8 mouse cellular contexts compared by ENCODE assay signal in genomic region chr4:33248915-33249314, GRCm38 (mm10). TPM values are rescaled to one million over a fixed set of nuclear protein-coding genes. Genes with fewer than 3 reads are reported as not detected.
A peak's percentile ranks its signal among the peaks of the same experiment; 100 is the strongest.
DNase-seq lines count a peak whose midpoint lies in the region; ATAC-seq and TF ChIP-seq lines count a peak whose summit lies in the region.

No protein-coding gene starts in this region.

- H3K9ac ChIP-seq in ES-Bruce4 (ENCODE audit: low read depth, poor library complexity, severe bottlenecking), result peak overlapping the region; percentile 38; the same call in 1 of the 2 replicates
- peak overlapping the region; percentile 97 for H3K9ac ChIP-seq in forebrain, embryonic 11.5 days (ENCODE audit: low read length)
- H3K9ac ChIP-seq in neural tube, embryonic 15.5 days (replicated peaks), result peak overlapping the region; percentile 64

- H3K4me3 ChIP-seq in erythroblast, embryonic 14.5 days (replicated peaks), result peak overlapping the region; percentile 92
- H3K4me3 ChIP-seq in ES-Bruce4 (ENCODE audit: low read depth, low read length), result no peak overlapping the region
- H3K4me3 ChIP-seq in forebrain, embryonic 11.5 days (ENCODE audit: low read depth, low read length), result peak overlapping the region; percentile 97; the same call in 1 of the 2 replicates
- peak overlapping the region; percentile 92 for H3K4me3 ChIP-seq in neural tube, embryonic 15.5 days (replicated peaks)

- ATAC-seq in erythroblast, adult 5-6 weeks (replicated peaks; ENCODE audit: low FRiP score, poor library complexity, severe bottlenecking), result no peak
- no peak for ATAC-seq in forebrain, embryonic 11.5 days (replicated peaks; ENCODE audit: low FRiP score)
- no peak for ATAC-seq in neural tube, embryonic 15.5 days (ENCODE audit: low FRiP score)
- no peak for ATAC-seq in activated CD4-positive, CD25-positive, alpha-beta regulatory T cell, adult 4 months

- H3K36me3 ChIP-seq in erythroblast, embryonic 14.5 days (ENCODE audit: control insufficient read depth), result peaks cover 30% of the 10 kb centered on the region
- peaks cover 18% of the 10 kb centered on the region for H3K36me3 ChIP-seq in ES-Bruce4 (ENCODE audit: control insufficient read depth, insufficient read depth, low read length, poor library complexity, severe bottlenecking)
- H3K36me3 ChIP-seq in forebrain, embryonic 11.5 days (ENCODE audit: control insufficient read depth, insufficient read depth, low read length), result no peaks in the 10 kb centered on the region; the same call in 1 of the 2 replicates
- peaks cover 21% of the 10 kb centered on the region for H3K36me3 ChIP-seq in neural tube, embryonic 15.5 days

- TF ChIP-seq POLR2A in ES-Bruce4 (IDR thresholded peaks at IDR 0.05; ENCODE audit: insufficient read depth, low read length), result no peak

- DNase-seq in forebrain, embryonic 11.5 days (ENCODE audit: low spot score), result no peak
- DNase-seq in kidney, postnatal 14 days, result peak; percentile 64
- no peak for DNase-seq in urinary bladder, adult 2 months (ENCODE audit: low spot score)

- no peak for TF ChIP-seq CTCF in ES-Bruce4 (IDR thresholded peaks at IDR 0.05; ENCODE audit: low read depth, low read length)

- no peaks in the 10 kb centered on the region for H3K27me3 ChIP-seq in erythroblast, embryonic 14.5 days (ENCODE audit: control insufficient read depth)
- no peaks in the 10 kb centered on the region for H3K27me3 ChIP-seq in ES-Bruce4 (ENCODE audit: control insufficient read depth, insufficient read depth, low read length, poor library complexity, severe bottlenecking)
- no peaks in the 10 kb centered on the region for H3K27me3 ChIP-seq in forebrain, embryonic 11.5 days (ENCODE audit: control insufficient read depth, insufficient read depth, low read length)
- no peaks in the 10 kb centered on the region for H3K27me3 ChIP-seq in neural tube, embryonic 15.5 days (replicated peaks)

- 4% methylated on average over 4 of the region's 4 CpGs for WGBS in forebrain, embryonic 11.5 days
- under 1% methylated on average over 4 of the region's 4 CpGs for WGBS in neural tube, embryonic 15.5 days

- H3K27ac ChIP-seq in ES-Bruce4 (ENCODE audit: insufficient read depth, low read length), result peak overlapping the region; percentile 75
- H3K27ac ChIP-seq in forebrain, embryonic 11.5 days (ENCODE audit: low read depth, low read length), result peak overlapping the region; percentile 97
- peak overlapping the region; percentile 99 for H3K27ac ChIP-seq in neural tube, embryonic 15.5 days (replicated peaks)

- no peak for TF ChIP-seq EP300 in ES-Bruce4 (IDR thresholded peaks at IDR 0.05; ENCODE audit: insufficient read depth, low read depth, low read length)

- H3K4me2 ChIP-seq in forebrain, embryonic 11.5 days (ENCODE audit: low read depth, low read length, severe bottlenecking), result peak overlapping the region; percentile 37
- H3K4me2 ChIP-seq in neural tube, embryonic 15.5 days, result peak overlapping the region; percentile 65

- H3K4me1 ChIP-seq in erythroblast, embryonic 14.5 days (ENCODE audit: control insufficient read depth), result peaks cover 25% of the 10 kb centered on the region
- H3K4me1 ChIP-seq in ES-Bruce4 (ENCODE audit: control insufficient read depth, insufficient read depth, low read length), result peaks cover 4% of the 10 kb centered on the region
- H3K4me1 ChIP-seq in forebrain, embryonic 11.5 days (replicated peaks; ENCODE audit: control insufficient read depth, insufficient read depth, low read length), result no peaks in the 10 kb centered on the region; the same call in 1 of the 2 replicates
- peaks cover 18% of the 10 kb centered on the region for H3K4me1 ChIP-seq in neural tube, embryonic 15.5 days

- H3K9me3 ChIP-seq in erythroblast, embryonic 14.5 days (ENCODE audit: control insufficient read depth, low read length), result no peaks in the 10 kb centered on the region
- no peaks in the 10 kb centered on the region for H3K9me3 ChIP-seq in ES-Bruce4 (replicated peaks; ENCODE audit: control insufficient read depth, insufficient read depth, low read length, poor library complexity, severe bottlenecking)
- no peaks in the 10 kb centered on the region for H3K9me3 ChIP-seq in forebrain, embryonic 11.5 days (ENCODE audit: control insufficient read depth, low read length)
- no peaks in the 10 kb centered on the region for H3K9me3 ChIP-seq in neural tube, embryonic 15.5 days (replicated peaks)

RNA-seq across cellular contexts. Expression of gene Srsf12, which starts 40.1 kb away (rescaled TPM):
- not detected in 2 replicates for polyA plus RNA-seq in erythroblast, embryonic 14.5 days (2012)
- not detected in 2 replicates for total RNA-seq in erythroblast, adult 5-6 weeks (2015; ENCODE audit: low replicate concordance)
- 0.09 and 0.14 TPM in 2 replicates for total RNA-seq in erythroblast, adult 5-6 weeks (2017; ENCODE audit: low replicate concordance)
- polyA plus RNA-seq in ES-Bruce4 (2011; ENCODE audit: insufficient read depth, insufficient read length, low read depth, missing spikeins), result 5.3 and 6.2 TPM in 2 replicates
- polyA plus RNA-seq in forebrain, embryonic 11.5 days (2014; fragmentation: Nextera tagmentation; extraction: Ambion mirVana), result 7.9 and 9.0 TPM in 2 replicates
- 70.5 and 74.9 TPM in 2 replicates for polyA plus RNA-seq in neural tube, embryonic 15.5 days (2015; fragmentation: Nextera tagmentation; extraction: Ambion mirVana)
- polyA plus RNA-seq in urinary bladder, adult 2 months (2012; rRNA removed), result 0.04 and 0.18 TPM in 2 replicates
- 1 to 10 TPM; 2.1 to 3.9 TPM for polyA plus RNA-seq in activated CD4-positive, CD25-positive, alpha-beta regulatory T cell, adult 4 months (2017; shearing (Covaris generic))

RNA-seq across cellular contexts. Expression of gene Pnrc1, which starts 41.0 kb away (rescaled TPM):
- 68.6 and 79.6 TPM in 2 replicates for polyA plus RNA-seq in erythroblast, embryonic 14.5 days (2012)
- total RNA-seq in erythroblast, adult 5-6 weeks (2015; ENCODE audit: low replicate concordance), result 234 and 244 TPM in 2 replicates
- 215 and 244 TPM in 2 replicates for total RNA-seq in erythroblast, adult 5-6 weeks (2017; ENCODE audit: low replicate concordance)
- polyA plus RNA-seq in ES-Bruce4 (2011; ENCODE audit: insufficient read depth, insufficient read length, low read depth, missing spikeins), result 70.2 and 72.9 TPM in 2 replicates
- polyA plus RNA-seq in forebrain, embryonic 11.5 days (2014; fragmentation: Nextera tagmentation; extraction: Ambion mirVana), result 84.9 and 87.9 TPM in 2 replicates
- polyA plus RNA-seq in neural tube, embryonic 15.5 days (2015; fragmentation: Nextera tagmentation; extraction: Ambion mirVana), result 46.1 and 59.1 TPM in 2 replicates
- polyA plus RNA-seq in urinary bladder, adult 2 months (2012; rRNA removed), result 40.4 and 51.2 TPM in 2 replicates
- 10 to 100 TPM; 76.1 to 91.4 TPM for polyA plus RNA-seq in activated CD4-positive, CD25-positive, alpha-beta regulatory T cell, adult 4 months (2017; shearing (Covaris generic))

RNA-seq across cellular contexts. Expression of gene Pm20d2, which starts 59.4 kb away (rescaled TPM):
- not detected in 2 replicates for polyA plus RNA-seq in erythroblast, embryonic 14.5 days (2012)
- not detected in 2 replicates for total RNA-seq in erythroblast, adult 5-6 weeks (2015; ENCODE audit: low replicate concordance)
- total RNA-seq in erythroblast, adult 5-6 weeks (2017; ENCODE audit: low replicate concordance), result 0.28 TPM in 1 of 2 replicates, not detected in the other
- 4.2 and 4.4 TPM in 2 replicates for polyA plus RNA-seq in ES-Bruce4 (2011; ENCODE audit: insufficient read depth, insufficient read length, low read depth, missing spikeins)
- 1.1 and 1.7 TPM in 2 replicates for polyA plus RNA-seq in forebrain, embryonic 11.5 days (2014; fragmentation: Nextera tagmentation; extraction: Ambion mirVana)
- polyA plus RNA-seq in neural tube, embryonic 15.5 days (2015; fragmentation: Nextera tagmentation; extraction: Ambion mirVana), result 2.2 and 2.5 TPM in 2 replicates
- polyA plus RNA-seq in urinary bladder, adult 2 months (2012; rRNA removed), result 2.1 and 2.2 TPM in 2 replicates
- polyA plus RNA-seq in activated CD4-positive, CD25-positive, alpha-beta regulatory T cell, adult 4 months (2017; shearing (Covaris generic)), result not detected

Comparison
In these comparisons a context has a peak if more than half of its experiments do, and no peak if none do; other contexts are left out.
1. H3K9ac ChIP-seq: peak in every context shown above with its lines; median percentile 97 in forebrain, embryonic 11.5 days; 64 in neural tube, embryonic 15.5 days; 38 in ES-Bruce4.